Mouse (Mus musculus) forebrain, embryonic 13.5 days (tissue): ENCODE measurements at regions not wholly inside any gene's neighbourhood (a gene's known extent, or its start where the extent isn't known, plus 50 kb on each side); places are given as distances from the start of the nearest gene placed in this dataset.

Experiments used
- ATAC-seq: fragments of 200-750 bp; cut with Nextera tagmentation; 2 replicates; pipeline ENCODE4 v1.8.0; 2017
- H3K27ac ChIP-seq: fragments of 300-500 bp; sonication (generic); 2 replicates; pipeline ENCODE4 v1.5.1; 2015; ENCODE audit warnings: inconsistent platforms, mild to moderate bottlenecking, moderate library complexity
- H3K27me3 ChIP-seq: fragments of 300-500 bp; sonication (generic); 2 replicates; pipeline ENCODE4 v1.6.1; 2015; ENCODE audit warnings: mild to moderate bottlenecking, inconsistent platforms
- H3K36me3 ChIP-seq: fragments of 300-500 bp; sonication (generic); 2 replicates; pipeline ENCODE4 v1.6.1; 2015; ENCODE audit warnings: mild to moderate bottlenecking, inconsistent platforms; ENCODE audit not compliant: poor library complexity, severe bottlenecking
- H3K4me1 ChIP-seq: fragments of 300-500 bp; sonication (generic); 2 replicates; pipeline ENCODE4 v1.6.1; 2015; ENCODE audit warnings: inconsistent platforms
- H3K4me2 ChIP-seq: fragments of 300-500 bp; sonication (generic); 2 replicates; pipeline ENCODE4 v1.6.1; 2015; ENCODE audit warnings: inconsistent platforms, mild to moderate bottlenecking, moderate library complexity
- H3K4me3 ChIP-seq: fragments of 300-500 bp; sonication (generic); 2 replicates; pipeline ENCODE4 v1.5.1; 2015; ENCODE audit warnings: mild to moderate bottlenecking, inconsistent platforms
- H3K9ac ChIP-seq: fragments of 300-500 bp; sonication (generic); 2 replicates; pipeline ENCODE4 v1.6.1; 2015; ENCODE audit warnings: mild to moderate bottlenecking, inconsistent platforms
- H3K9me3 ChIP-seq: fragments of 300-500 bp; sonication (generic); replicated peaks from 2 replicates; pipeline ENCODE4 v1.6.1; 2016; ENCODE audit warnings: inconsistent platforms
- WGBS: fragments of 180-500 bp; shearing (Covaris S2); methylation state at CpG from one replicate; pipeline ENCODE4 v1.1.7; 2015; 5-methylcytosine and 5-hydroxymethylcytosine counted together

DNA sequence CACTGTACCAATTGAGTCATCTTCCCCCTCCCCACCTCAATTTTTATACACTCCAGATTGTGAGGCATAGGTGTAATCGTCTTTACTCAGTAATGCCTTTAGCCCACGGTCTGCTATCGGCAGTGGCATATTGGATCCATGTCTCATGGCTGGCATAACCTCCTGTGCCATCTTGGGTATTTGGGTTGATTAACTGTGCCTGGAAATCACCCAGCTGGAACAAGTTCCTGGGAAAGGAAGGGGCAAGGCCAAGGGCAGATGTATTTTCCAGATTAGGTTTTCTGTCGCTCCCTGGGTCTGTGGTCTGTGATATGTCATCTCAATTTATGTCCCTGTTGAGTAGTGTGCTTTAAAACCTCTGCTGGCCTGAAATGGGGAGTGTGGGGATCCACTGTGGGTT is 158.2 kb downstream of the Glrx3 start:
- no peak overlapping the region for H3K4me3 ChIP-seq
- no peak overlapping the region for H3K9ac ChIP-seq
- ATAC-seq = no peak
- WGBS = 87% methylated on average over 4 of the region's 4 CpGs
- no peaks in the 10 kb centered on the region for H3K27me3 ChIP-seq
- H3K27ac ChIP-seq = no peak overlapping the region
- no peaks in the 10 kb centered on the region for H3K36me3 ChIP-seq
- no peaks in the 10 kb centered on the region for H3K4me1 ChIP-seq
- no peaks in the 10 kb centered on the region for H3K9me3 ChIP-seq
- H3K4me2 ChIP-seq = no peak overlapping the region

DNA sequence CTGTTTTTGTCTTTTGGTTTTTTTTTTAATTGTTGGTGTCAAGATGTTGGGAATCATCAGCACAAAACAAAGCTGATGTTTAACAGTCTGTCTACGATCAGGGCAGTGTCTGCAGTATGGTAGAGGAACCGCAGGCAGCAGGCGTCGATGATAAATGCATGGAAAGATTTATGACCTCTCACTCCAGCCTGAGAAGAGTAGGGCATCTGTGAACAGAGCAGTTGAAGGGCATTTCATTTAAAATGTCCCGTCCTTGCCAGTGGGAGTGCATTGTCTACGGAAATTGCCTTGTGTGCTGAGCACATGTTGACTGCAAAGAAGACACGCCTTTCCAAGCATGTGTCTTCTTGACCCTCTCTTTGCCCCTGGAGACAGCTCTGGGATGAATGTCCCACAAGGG is 158.7 kb downstream of the Glrx3 start:
- Histone ChIP-seq H3K27me3 (no peaks in the 10 kb centered on the region), H3K4me1 (no peaks in the 10 kb centered on the region), H3K9me3 (no peaks in the 10 kb centered on the region), H3K36me3 (no peaks in the 10 kb centered on the region), H3K27ac (no peak overlapping the region), H3K4me3 (no peak overlapping the region), H3K9ac (no peak overlapping the region), H3K4me2 (no peak overlapping the region)
- no peak for ATAC-seq
- WGBS = 84% methylated on average over 7 of the region's 7 CpGs

DNA sequence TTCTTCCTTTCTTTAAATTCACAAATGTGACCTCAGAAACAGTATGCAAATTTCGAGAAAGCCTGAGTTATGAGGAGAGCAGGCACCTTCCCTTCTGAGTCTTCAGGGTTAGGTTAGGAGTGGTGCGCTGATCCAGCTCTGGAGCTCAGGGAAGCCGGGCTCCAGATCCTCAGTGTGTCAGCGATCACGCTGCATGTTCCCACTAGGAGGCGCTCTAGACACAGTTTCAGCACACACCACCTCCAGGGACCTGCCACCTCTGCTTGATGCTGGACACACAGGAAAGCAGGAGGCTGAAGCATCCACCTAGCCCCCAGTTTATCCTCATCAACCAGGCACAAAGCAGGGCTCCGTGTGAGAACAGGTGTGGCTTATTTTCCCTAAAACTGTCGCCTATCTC is 165.6 kb downstream of the Glrx3 start:
- H3K9ac ChIP-seq = no peak overlapping the region
- H3K27me3 ChIP-seq = peaks cover 5% of the 10 kb centered on the region; the same call in 1 of the 2 replicates
- no peak overlapping the region for H3K4me2 ChIP-seq
- H3K9me3 ChIP-seq = no peaks in the 10 kb centered on the region
- no peak overlapping the region for H3K4me3 ChIP-seq
- H3K36me3 ChIP-seq = no peaks in the 10 kb centered on the region
- WGBS = 8% methylated on average over 8 of the region's 8 CpGs
- H3K27ac ChIP-seq = no peak overlapping the region
- H3K4me1 ChIP-seq = peaks cover 9% of the 10 kb centered on the region; the same call in 1 of the 2 replicates
- peak; percentile 86 for ATAC-seq

GRCm38 (mm10) chr7:137609752-137610151 is 172.3 kb downstream of the Glrx3 start:
- no peaks in the 10 kb centered on the region for H3K27me3 ChIP-seq
- ATAC-seq = no peak
- no peaks in the 10 kb centered on the region for H3K36me3 ChIP-seq
- H3K4me2 ChIP-seq = no peak overlapping the region
- no peak overlapping the region for H3K4me3 ChIP-seq
- H3K9me3 ChIP-seq = no peaks in the 10 kb centered on the region
- 83% methylated on average over 6 of the region's 6 CpGs for WGBS
- H3K9ac ChIP-seq = no peak overlapping the region
- H3K27ac ChIP-seq = no peak overlapping the region
- peaks cover 23% of the 10 kb centered on the region for H3K4me1 ChIP-seq

- Histone ChIP-seq H3K27me3 (no peaks in the 10 kb centered on the region), H3K9ac (no peak overlapping the region), H3K4me2 (no peak overlapping the region), H3K36me3 (no peaks in the 10 kb centered on the region), H3K4me1 (peaks cover 14% of the 10 kb centered on the region), H3K27ac (no peak overlapping the region), H3K4me3 (no peak overlapping the region), H3K9me3 (no peaks in the 10 kb centered on the region)
- peak; percentile 68 for ATAC-seq
- 68% methylated on average over 6 of the region's 6 CpGs for WGBS
Measured at GRCm38 (mm10) chr7:137611363-137611762, 173.9 kb downstream of the Glrx3 start.

DNA sequence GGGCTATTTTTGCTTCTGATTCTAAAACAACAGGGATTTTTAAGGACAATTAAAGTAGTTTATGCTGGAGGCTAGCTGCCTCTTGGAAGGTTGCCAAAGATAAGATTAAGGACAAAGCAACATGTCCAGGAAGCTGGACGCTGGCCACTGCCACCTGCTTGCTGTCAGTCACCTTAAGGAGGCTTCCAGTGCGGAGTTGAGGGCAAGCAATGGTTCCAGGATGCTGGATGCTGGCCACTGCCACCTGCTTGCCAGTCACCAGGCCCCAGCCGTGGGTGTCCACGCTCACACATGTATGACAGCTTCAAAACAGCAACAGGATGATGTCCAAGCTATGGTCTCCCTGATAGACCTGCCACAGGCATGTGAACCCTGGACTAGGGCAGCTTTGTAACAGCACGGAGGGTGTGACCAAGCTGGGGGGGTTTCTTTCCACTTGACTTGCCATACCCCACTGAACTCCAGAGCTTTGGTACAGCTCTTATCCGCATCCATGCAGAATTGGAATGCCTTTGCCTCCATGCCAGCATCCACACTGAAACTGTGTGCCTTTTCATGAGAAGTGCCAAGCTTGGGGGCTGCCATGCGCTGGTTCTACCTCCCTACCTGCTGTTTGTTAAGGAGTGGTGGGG is 174.6 kb downstream of the Glrx3 start:
- Histone ChIP-seq H3K4me1 (peaks cover 14% of the 10 kb centered on the region), H3K4me3 (no peak overlapping the region), H3K27me3 (no peaks in the 10 kb centered on the region), H3K4me2 (no peak overlapping the region), H3K9ac (no peak overlapping the region), H3K9me3 (no peaks in the 10 kb centered on the region), H3K36me3 (no peaks in the 10 kb centered on the region), H3K27ac (no peak overlapping the region)
- ATAC-seq = peak; percentile 70
- 64% methylated on average over 7 of the region's 7 CpGs for WGBS

- no peak overlapping the region for H3K9ac ChIP-seq
- H3K4me3 ChIP-seq = no peak overlapping the region
- 57% methylated on average over 5 of the region's 5 CpGs for WGBS
- no peaks in the 10 kb centered on the region for H3K9me3 ChIP-seq
- H3K4me2 ChIP-seq = no peak overlapping the region
- H3K36me3 ChIP-seq = no peaks in the 10 kb centered on the region
- no peaks in the 10 kb centered on the region for H3K27me3 ChIP-seq
- H3K27ac ChIP-seq = no peak overlapping the region
- no peak for ATAC-seq
- no peaks in the 10 kb centered on the region; the same call in 1 of the 2 replicates for H3K4me1 ChIP-seq
Measured at GRCm38 (mm10) chr7:137618406-137619133, 181.2 kb downstream of the Glrx3 start.

GRCm38 (mm10) chr7:137619286-137619789 is 181.9 kb downstream of the Glrx3 start:
- no peak overlapping the region for H3K4me2 ChIP-seq
- no peaks in the 10 kb centered on the region for H3K36me3 ChIP-seq
- no peaks in the 10 kb centered on the region for H3K9me3 ChIP-seq
- no peak overlapping the region for H3K9ac ChIP-seq
- H3K27ac ChIP-seq = no peak overlapping the region
- no peak overlapping the region for H3K4me3 ChIP-seq
- ATAC-seq = no peak
- 68% methylated on average over 6 of the region's 6 CpGs for WGBS
- H3K4me1 ChIP-seq = no peaks in the 10 kb centered on the region; the same call in 1 of the 2 replicates
- no peaks in the 10 kb centered on the region for H3K27me3 ChIP-seq

DNA sequence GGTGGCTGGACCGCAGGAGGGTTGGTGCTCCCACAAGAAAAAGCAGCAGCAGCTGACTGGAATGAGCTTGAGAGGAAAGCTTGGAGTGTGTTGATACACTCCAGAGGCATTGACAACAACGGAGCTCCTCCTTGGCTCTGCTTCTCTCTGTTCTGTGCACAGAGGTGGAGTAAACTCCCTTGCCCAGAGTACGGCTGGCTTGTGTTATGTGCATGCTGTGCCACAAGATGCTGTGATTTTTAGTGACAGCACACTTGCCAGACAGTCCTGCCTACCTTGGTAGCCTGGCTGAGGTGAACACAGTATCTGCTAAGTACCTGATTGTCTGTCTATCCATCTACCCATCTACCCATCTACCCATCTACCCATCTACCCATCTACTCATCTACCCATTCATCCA is 190.9 kb downstream of the Glrx3 start:
- Histone ChIP-seq H3K36me3 (no peaks in the 10 kb centered on the region), H3K9ac (no peak overlapping the region), H3K27ac (no peak overlapping the region), H3K9me3 (no peaks in the 10 kb centered on the region), H3K4me2 (no peak overlapping the region), H3K27me3 (no peaks in the 10 kb centered on the region), H3K4me1 (no peaks in the 10 kb centered on the region), H3K4me3 (no peak overlapping the region)
- 93% methylated on average over 3 of the region's 3 CpGs for WGBS
- ATAC-seq = no peak

GRCm38 (mm10) chr7:137629540-137629939 is 192.1 kb downstream of the Glrx3 start:
- Histone ChIP-seq H3K4me1 (no peaks in the 10 kb centered on the region), H3K27me3 (no peaks in the 10 kb centered on the region), H3K4me2 (no peak overlapping the region), H3K36me3 (no peaks in the 10 kb centered on the region), H3K9me3 (no peaks in the 10 kb centered on the region), H3K4me3 (no peak overlapping the region), H3K27ac (no peak overlapping the region), H3K9ac (no peak overlapping the region)
- no peak; the same call in 1 of the 2 replicates for ATAC-seq
- WGBS = 86% methylated on average over 5 of the region's 5 CpGs

GRCm38 (mm10) chr7:137648621-137649020 is 211.2 kb downstream of the Glrx3 start:
- Histone ChIP-seq H3K9ac (no peak overlapping the region), H3K4me2 (no peak overlapping the region), H3K36me3 (no peaks in the 10 kb centered on the region), H3K9me3 (no peaks in the 10 kb centered on the region), H3K27ac (no peak overlapping the region), H3K27me3 (no peaks in the 10 kb centered on the region), H3K4me3 (no peak overlapping the region), H3K4me1 (no peaks in the 10 kb centered on the region)
- 50% methylated on average over 6 of the region's 6 CpGs for WGBS
- no peak for ATAC-seq

GRCm38 (mm10) chr7:137649650-137650049 is 212.2 kb downstream of the Glrx3 start:
- Histone ChIP-seq H3K4me2 (no peak overlapping the region), H3K9ac (no peak overlapping the region), H3K27ac (no peak overlapping the region), H3K4me1 (no peaks in the 10 kb centered on the region), H3K9me3 (no peaks in the 10 kb centered on the region), H3K36me3 (no peaks in the 10 kb centered on the region), H3K4me3 (no peak overlapping the region), H3K27me3 (no peaks in the 10 kb centered on the region)
- no peak for ATAC-seq
- WGBS = 85% methylated on average over 6 of the region's 6 CpGs
